Mouse (Mus musculus): Measurements from ENCODE around the gene Ndel1.

Gene Ndel1

DNA sequence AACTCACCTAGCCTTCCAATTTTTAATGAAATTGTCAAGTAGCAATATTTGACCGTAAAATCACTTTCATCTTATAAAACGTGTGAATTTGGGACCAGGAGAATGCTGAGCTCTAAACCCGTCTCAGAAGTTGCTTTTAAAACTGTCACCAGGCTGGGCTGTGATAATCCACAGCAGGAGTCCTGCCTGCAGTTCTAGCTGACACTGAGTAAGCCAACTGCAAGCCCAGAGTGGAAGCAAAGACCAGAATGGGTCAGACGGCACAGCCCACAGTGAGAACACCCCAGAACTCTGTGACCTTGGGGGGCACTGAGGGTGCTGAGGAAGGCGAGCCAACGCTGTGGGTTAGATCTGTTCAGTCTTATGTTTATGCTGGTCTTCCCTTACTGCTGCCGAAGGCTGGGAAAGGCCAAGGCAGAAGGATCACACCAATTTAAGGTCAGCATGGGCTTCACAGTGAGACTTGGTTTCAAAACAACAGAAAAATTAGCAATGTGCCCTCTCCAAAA lies 95.5 kb downstream of the Ndel1 start:
- peak in 1 of 2 experiments; percentile 33 for DNase-seq

Data from cerebellum, postnatal 36 days (tissue).